ENCODE assay signal across 23 mouse cellular contexts in genomic region chr8:58890591-58890990, GRCm38 (mm10). TPM values are rescaled to one million over a fixed set of nuclear protein-coding genes. Genes with fewer than 3 reads are reported as not detected.
"Had no signal": no experiment of that assay in that cellular context is flagged by ENCODE, and none has a peak within 500 bp of the region (broad histone marks: within the 10 kb centered on the region; RNA-seq: fewer than 3 reads in every experiment).

No protein-coding gene starts in this region.

- H3K4me1 ChIP-seq: kidney, embryonic 15.5 days; limb, embryonic 10.5 days; limb, embryonic 13.5 days; liver, embryonic 13.5 days; midbrain, embryonic 12.5 days; neural tube, embryonic 13.5 days; stomach, embryonic 15.5 days had no signal

- DNase-seq: kidney, adult 8-10 months; kidney, postnatal 10 days; kidney, postnatal 36 days; layer of hippocampus, postnatal 36 days; liver, embryonic 13.5 days; lung, adult 2 months; lung, postnatal 14 days; lung, postnatal 4 days; retina, postnatal 1 day; right cerebral cortex, postnatal 25 days; spleen, adult 18-20 months; thymus, postnatal 25 days had no signal

- ATAC-seq: midbrain, embryonic 16.5 days had no signal

- H3K4me3 ChIP-seq: kidney, embryonic 15.5 days; limb, embryonic 10.5 days; limb, embryonic 13.5 days; liver, embryonic 13.5 days; midbrain, embryonic 12.5 days; myocyte; neural tube, embryonic 13.5 days; stomach, embryonic 15.5 days had no signal

- H3K27me3 ChIP-seq: kidney, embryonic 15.5 days; limb, embryonic 13.5 days; liver, embryonic 13.5 days; midbrain, embryonic 12.5 days; neural tube, embryonic 13.5 days; stomach, embryonic 15.5 days had no signal

- H3K27ac ChIP-seq: kidney, embryonic 15.5 days; limb, embryonic 10.5 days; limb, embryonic 13.5 days; liver, embryonic 13.5 days; midbrain, embryonic 12.5 days; neural tube, embryonic 13.5 days; stomach, embryonic 15.5 days had no signal

RNA-seq across cellular contexts. Expression of gene BC030500, which starts 21.0 kb away (rescaled TPM):
- polyA plus RNA-seq: liver, adult 2 months; liver, embryonic 13.5 days; liver, embryonic 16.5 days; thymus, postnatal 0 days had no signal

RNA-seq across cellular contexts. Expression of gene Galntl6, which starts 21.8 kb away (rescaled TPM):
- polyA plus RNA-seq: liver, adult 2 months; liver, embryonic 16.5 days; myocyte; thymus, postnatal 0 days had no signal
